Mouse (Mus musculus) spleen, postnatal 36 days (tissue): ENCODE results near the gene Krt25.
A peak's percentile ranks its signal among the peaks of the same experiment; 100 is the strongest.

Experiments used
- DNase-seq, 2 experiments: peaks; one replicate each; pipeline ENCODE4 v3.0.0; 2022; ENCODE audit warnings: low spot score in 2 of 2, mixed read lengths in 1 of 2

The Krt25 gene

DNA sequence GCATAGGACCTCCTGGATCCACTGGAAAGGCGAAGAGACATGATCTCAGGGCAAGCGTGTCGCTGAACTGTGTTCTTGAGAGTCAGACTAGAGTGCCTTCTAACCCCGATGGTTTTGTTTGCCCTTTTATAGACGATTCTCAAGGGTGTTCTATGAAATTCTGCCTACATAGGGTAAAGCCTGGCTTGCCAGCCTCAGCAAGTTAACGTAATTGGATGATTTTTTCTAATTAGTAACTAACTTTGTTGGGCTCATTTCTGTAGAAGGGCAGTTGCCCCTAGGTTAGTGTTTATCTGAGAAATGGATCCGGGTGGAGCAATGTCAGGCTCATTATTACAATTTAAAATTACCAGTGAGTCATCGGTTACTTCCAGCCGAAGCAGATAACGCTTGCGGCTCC lies at the start of gene Krt25:
Gene Krt25, minus strand, starts transcription at position 101 of the 400 bp plus-strand sequence.
- DNase-seq, result no peak

DNA sequence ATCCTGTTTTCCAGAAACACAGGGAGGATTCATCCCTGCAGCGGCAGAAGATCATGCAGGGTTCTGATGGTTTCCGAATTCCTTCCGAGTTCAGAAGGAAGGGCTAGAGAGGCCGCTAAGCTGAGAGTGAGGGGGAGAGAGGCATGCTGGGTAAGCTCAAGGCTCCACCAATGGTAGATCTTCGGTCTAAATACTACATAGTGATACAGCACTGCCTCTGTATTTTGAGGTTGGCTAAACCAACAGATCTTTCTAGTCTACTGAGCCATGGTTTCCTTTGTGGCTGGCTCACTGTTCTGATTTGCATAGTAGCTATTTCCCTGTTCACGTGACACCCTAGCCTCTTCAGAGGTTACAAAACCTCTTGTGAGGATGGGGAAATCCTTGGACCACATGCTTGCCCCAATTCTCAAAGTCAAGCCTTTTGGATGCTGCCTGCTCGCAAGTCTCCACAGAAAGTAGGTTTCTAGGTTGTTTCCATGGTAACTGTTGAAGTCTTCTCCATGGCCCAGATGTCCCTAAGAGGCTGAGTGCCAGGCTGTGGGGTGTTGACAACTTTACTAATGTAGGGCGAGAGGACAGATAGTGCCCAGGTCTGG lies 47.2 kb upstream of the Krt25 start:
- no peak for DNase-seq

DNA sequence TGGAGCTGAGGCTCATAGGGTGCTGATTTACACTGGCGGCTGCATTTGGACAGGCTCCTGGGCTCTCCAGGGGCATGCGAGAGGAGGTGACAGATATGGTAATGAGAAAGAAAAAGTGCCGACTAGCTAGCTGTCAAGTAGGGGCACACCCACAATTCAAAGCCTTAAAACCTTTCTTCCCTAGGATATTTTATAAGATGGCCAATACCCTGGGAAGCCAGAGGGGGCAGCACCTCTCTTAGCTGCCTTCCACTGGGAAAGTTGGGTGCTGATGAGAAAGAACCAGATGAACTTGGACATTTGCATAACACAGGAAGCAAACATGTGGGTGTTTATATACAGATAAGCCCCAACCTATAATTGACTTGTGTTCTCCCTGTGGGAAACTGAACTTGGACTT lies 46.5 kb upstream of the Krt25 start:
- no peak for DNase-seq

DNA sequence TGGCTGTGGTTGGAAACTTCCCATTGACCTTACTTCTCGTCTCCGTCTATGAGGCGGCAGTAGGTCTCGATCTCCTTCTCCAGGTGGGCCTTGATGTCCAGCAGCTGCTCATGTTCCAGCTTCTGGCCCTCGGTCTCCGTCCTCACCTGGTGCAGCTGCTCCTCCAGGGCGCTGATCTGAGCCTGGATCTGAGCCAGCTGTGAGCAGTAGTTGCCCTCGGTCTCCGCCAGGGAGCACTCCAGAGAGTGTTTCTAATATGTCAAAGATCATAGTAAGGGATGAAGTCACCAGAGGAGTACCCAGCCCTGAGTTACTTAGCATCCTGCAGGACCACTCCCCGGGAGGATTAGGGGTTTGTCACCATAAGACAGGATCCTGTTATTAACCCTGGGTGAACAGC lies 44.0 kb upstream of the Krt25 start:
- DNase-seq, result no peak

DNA sequence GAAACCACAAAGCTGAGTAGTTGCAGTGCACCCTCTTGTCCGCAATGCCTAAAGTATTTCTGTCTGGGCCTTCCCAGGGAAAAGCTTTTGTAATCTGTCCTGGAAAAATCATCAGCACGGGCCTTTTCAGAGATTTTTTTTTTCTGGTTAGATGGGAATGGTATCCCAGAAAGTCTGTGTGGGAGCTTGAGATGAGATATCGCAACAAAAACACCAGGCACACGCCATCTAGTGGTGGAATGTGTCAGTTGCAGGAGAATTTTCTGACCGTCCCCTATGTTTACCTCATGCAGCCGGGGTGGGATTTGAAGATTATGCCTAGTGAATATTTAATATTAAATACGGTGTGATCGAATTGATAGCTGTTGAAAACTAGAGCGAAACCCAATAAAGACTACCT lies 41.7 kb upstream of the Krt25 start:
- no peak for DNase-seq

DNA sequence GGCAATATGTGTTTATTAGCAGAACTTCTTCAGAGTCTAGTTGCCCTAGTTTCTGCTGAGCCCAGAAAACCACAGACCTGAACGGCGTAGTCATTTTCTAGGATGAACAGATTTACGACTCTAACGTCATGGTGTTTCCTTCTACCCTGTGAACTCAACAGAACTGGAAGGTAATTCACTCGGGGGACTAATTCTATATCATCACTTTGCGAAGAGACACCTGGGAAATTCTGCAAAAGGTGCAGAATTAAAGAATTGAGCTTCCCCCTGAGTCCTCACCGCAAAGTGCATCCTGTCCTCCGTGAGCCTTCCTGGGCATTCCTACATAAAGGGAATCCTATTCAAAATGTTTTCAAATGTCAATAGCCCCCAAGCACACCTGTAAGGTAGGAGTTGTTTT lies 38.7 kb upstream of the Krt25 start:
- DNase-seq, result no peak

DNA sequence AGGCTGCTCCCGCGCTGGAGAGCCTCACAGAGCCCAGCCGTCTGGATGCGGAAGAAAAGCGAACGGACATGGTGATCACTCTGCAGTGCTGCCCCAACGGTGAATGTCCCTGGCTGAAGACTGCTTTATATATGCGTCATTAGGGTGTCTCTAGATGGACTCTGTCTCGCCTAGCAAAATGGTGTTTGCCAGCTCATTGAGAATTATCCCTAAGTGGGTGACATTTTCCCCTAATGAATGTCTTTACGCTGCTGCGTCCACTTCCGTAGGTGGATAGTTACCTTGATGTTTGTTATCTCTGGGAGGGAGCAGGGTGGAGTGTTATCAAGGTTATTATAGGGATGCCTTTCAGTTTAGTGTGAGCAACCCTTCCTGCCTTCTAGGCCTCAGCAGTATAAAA lies 28.3 kb upstream of the Krt25 start, which contains the start of gene Krt27:
Gene Krt27, minus strand, starts transcription at position 101 of the 400 bp plus-strand sequence.
- no peak for DNase-seq

DNA sequence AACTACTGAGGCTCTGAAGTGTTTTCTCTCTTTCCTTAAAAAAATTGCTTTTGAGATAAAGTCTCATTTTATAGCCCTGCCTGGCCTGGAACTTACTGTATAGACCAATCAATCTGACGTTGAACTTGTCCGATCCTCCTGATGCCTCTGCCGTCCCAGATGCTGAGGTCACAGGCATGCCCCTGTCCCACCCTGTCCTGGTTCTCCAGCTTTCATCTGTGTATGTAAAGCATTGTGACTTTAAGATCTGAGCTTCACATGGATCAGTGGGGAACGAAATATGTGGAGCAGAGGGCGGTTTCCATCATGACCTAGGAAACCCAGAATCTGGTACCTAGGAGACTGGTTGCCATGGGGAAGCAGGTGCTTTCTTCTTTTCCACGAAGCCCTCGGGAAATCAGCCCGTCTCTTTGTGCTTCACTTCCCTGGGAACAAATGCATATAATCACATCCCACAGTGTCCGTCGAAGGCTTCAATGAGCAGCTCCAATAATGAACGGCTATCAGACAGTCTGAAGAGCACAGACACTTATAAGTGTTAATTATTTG lies 16.6 kb upstream of the Krt25 start:
- DNase-seq, result no peak

DNA sequence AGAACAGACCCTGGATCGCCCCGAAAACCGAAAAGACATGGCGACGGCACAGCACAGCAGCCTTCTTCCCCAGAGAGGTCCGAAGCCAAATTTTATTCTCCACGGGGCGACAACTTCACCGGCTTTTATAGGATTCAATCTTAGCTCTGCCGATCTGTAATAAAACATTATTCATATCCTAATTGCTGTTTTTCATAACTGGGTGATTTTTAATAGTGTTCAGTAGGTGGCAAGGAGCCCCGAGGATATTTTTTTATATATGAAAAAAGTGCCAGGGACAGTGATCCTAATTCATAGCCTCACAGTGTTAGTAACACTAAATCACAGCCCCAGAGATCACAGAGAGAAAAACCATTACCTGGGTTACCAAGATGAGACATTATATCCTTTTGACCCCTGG lies 15.1 kb upstream of the Krt25 start, which contains the start of gene Krt26:
Gene Krt26, minus strand, starts transcription at position 101 of the 400 bp plus-strand sequence.
- no peak for DNase-seq

DNA sequence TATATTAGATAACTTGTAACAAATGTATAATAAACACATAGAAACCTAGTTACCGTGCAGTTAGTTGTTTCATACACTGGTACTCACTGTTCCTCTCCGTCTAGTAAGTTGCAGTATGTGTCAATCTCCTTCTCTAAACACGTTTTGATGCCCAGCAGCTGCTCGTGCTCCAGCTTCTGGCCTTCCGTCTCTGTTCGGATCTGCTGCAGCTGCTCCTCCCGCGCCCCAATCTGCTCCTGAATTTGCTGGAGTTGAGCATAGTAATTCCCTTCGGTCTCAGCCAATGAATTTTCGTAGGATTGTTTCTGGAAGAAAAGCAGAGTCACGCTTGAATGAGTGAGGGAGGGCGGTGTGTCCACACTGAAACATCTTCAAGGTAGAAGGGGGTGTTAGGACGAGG lies 10.7 kb upstream of the Krt25 start:
- DNase-seq, result no peak

DNA sequence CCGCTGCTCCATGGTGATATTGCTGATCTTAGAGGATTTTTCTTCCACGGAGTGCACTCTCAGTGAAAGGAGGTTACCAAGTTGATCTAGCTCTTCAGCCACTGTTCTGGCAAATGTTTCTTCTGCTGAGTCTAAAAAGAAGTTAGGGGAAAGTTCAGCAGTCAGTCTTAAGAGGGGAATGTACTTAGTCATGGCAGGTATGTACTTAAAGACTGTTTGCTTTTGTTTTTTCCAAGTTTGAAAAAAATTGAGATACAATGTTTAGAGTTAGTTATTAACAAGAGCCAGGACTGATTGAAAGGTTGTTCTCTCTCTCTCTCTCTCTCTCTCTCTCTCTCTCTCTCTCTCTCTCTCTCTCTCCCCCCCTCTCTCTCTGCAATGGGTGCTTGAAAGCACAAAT lies 6.9 kb upstream of the Krt25 start:
- DNase-seq, result no peak

DNA sequence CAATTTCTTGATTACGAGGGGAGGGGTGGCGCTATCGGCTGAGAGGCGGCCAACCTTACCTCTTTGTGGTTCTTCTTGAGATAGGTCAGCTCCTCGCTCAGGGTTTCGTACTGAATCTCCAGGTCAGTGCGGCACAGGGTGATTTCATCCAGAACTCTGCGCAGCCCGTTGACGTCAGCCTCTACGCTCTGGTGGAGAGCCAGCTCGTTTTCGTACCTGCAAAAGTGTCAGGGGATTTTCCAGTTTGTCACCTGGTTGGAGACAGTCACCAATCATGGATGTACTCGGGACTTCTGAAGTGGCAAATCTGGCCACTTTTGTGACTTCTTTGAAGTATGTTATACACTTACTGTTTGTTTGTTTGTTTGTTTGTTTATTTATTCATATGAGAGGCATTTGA lies 1.7 kb downstream of the Krt25 start:
- no peak for DNase-seq

DNA sequence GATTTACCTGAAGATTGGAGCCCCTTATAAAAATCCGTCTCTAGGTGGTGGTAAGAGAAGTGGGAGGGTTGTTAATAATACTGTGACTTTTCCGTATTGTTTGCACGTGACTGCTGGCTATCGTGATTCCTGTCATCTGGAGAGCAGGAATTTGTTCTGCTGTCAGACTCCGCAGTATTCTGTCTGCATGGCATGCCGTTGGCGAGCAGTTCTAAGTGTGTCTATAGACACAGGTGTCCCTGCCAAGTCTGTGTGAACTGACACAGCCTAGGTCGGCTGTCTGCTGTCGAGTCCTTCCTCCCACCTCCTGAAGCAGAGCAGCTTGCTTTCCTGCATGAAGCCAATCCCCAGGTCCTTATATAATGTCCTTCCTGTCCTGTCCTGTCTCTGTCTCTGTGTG lies 3.6 kb downstream of the Krt25 start:
- DNase-seq, result no peak

DNA sequence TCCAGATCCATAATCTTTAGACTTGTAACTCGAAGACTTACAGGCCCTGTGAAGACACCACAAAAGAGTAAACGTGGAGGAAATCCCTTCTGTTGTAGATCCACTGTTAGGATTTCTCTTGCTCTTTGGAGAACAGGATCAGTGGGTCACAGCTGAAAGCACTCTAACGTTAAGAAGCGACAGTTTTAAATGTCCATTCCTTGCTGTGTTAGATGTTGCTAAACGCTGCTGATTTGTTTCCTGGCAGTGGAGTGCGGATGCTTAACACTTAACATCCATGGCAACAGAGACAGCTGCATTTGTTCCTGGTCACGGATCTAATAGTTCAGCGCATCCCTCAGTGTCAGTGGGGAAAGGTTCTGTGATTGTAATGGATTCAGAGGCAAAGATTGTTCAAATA lies 6.2 kb downstream of the Krt25 start:
- DNase-seq, result no peak

DNA sequence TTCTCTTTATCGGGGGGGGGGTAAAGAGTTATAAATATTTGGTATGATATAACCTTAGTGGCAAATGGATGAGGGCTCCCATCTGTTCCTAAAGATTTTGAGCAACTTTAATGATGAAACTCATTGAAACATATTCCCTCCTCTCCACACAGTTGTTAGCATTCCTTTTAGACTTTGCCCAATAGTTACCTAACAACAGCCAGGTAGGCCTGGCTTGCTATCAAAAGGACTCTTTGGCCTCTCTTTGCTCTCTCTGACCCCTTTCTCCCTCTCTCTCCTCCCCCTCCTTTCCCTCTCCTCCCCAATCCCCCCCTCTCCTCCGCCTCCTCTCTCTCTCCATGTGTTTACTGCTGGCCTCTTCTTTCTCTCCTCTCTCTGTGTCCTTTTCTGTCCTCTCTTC lies 8.2 kb downstream of the Krt25 start:
- no peak for DNase-seq

DNA sequence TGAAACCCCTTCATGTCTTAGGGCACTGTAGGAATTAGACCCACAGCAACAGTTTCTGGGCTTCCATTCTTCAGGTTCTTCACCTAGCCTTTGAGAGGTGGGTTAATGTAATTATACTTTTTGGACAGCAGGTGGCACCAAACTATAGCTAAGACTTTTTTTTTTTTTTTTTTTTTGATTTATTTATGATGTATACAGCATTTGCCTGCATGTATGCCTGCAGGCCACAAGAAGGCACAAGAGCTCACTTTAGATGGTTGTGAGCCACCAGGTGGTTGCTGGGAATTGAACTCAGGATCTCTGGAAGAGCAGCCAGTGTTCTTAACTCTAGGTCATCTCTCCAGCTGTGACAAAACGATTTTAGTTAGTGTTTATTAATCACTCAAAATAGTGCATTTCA lies 11.9 kb downstream of the Krt25 start:
- DNase-seq, result peak in 1 of 2 experiments; percentile 3

DNA sequence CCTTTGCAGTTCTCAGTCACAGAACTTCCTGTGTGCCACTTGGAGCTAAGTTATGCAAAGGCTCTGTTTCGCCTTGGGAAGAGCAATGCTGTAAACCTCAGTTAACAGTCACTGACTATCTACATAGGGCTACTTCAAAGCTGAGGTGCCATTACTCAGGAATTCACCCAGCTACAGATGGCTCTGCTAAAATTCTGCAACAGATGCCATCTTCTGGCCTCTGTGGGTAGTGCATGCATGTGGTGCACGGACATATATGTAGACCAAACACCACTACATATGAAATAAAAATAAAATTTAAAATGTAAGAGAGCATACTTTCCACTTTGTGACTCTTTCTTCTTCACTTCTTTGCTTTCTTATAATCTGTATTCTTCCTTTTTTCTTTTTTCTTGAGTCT lies 15.2 kb downstream of the Krt25 start:
- peak; percentile 40 to 51 for DNase-seq

DNA sequence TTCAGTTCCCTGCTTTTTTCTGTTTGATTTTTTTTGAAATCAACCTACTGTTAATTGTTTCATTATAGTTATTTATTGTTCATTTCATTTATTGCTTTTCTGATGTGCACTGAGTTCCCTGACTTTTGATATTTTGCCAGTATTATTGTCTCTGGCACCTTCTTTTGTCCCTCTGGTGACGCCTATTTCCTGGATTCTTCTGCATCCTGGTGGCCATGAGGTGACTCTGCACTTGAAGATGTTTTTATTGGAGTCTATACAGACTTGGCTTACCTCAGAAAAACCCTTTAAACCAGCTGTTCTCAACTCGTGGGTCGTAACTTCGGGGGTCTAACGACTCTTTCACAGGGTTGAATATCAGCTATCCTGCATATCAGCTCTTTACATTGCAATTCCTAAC lies 27.7 kb downstream of the Krt25 start:
- DNase-seq, result no peak

DNA sequence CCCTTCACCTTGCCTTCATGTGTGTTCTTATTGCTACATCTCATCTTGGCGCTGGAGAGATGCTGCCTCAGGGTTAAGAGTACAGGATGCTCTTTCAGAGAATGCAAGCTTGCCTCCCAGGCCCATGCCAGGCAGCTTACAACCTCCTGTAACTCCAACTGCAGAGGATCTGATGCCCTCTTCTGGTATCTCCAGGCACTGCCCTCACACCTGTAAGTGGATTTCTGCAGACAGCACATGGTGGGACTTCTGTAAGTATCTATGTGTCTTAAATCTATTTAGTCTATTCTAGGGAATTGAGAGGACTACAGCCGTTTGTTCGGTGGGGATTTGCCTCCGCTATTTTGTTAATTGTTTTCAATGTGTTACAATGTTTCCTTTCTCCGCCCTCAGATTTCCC lies 29.9 kb downstream of the Krt25 start:
- DNase-seq, result peak; percentile 30 to 45

DNA sequence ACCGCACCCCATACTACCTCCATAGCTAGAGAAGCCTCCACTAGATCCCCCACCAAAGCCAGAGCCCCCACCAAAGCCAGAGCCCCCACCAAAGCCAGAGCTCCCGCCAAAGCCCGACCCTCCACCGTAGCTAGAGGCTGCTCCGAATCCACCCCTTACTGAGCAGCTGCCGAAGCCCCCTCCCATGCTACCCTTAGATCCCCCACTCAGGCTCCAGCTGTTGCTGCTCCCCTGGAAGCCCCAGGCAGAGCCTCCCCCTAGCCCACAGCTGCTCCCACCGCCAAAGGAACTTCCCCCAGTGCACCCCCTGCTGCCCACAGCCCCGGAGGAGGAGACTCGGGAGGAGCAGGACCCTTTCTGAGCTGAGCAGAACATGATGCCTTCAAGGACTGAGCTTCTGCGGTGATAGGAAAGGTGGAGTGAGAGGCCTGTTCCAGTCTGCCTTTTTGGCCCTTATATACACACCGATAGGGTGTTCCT lies 37.9 kb downstream of the Krt25 start, which contains the start of gene Krt24:
Gene Krt24, minus strand, starts transcription at position 430 of the 480 bp plus-strand sequence.
- no peak for DNase-seq

DNA sequence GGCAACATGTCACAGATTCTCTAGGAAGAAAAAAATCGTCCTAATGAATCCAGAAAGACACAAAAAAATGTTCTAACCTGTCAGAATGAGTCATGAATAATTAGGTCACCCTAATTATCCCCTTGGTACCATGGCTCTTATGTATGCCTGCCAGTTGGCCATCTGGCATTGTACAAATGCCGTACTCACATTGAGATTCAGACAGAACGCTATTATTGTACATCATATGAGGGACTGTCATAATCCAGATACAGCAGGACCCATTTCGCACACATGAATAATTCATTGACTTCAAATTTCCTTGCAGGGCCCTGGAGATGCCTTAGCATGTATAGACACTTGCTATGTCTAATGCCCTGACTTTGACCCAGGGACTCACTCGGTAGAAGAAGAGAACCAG lies 38.7 kb downstream of the Krt25 start:
- DNase-seq, result no peak

DNA sequence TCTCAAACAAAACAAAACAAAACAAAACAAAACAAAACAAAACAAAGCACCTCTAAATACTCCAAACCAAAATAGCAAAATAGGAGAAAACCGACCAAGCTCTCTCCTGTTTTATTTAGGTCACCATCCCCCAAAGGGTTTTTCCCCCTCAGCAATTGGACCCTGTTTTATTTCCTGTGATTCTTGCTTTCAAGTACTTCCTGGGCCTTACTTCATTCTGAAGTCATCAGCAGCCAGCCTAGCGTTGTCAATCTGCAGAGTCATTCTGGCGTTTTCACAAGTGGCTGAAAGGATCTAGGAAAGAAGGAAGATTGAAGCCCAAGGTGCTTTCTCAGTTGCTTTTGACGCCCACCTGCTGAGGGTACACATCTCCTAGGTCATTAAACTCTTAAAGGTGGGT lies 39.4 kb downstream of the Krt25 start:
- DNase-seq, result no peak

DNA sequence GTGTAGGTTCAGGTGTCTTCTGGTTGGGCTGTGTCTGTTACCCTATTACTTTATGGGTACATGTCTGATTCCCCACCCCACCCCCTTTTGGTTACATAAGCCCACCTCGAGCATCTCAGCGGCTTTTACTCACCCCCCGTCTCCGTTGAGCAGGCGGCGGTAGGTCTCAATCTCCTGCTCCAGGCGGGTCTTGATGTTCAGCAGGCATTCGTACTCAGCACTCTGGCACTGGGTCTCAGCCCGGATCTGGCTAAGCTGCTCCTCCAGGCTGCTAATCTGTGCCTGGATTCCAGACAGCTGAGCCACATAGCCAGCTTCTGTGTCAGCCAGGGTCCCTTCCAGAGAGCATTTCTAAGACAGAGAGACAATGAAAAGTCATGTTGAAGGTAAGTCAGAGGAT lies 41.6 kb downstream of the Krt25 start:
- DNase-seq, result no peak

DNA sequence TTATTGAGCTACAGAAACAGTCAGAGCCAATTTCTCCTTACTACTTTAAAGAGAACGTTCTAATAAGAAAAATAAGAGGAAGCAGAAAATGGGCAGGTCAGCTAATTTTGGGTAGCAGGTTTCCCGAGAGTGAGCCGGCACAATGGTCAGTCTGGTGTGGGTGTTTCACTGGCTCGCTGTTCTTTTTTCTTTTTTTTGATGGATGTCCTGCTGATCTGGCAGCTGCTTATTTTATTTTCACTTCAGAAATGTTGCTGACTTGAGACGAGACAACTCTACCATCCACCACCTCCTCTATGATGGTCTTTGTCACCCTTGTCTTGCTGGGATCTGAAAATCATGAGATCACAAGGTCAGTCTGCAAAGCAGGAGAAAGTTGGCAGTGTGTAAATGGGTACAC lies 42.8 kb downstream of the Krt25 start:
- DNase-seq, result no peak
